Comparison of ENCODE assay signal across 8 mouse cellular contexts in genomic region chr4:41390122-41390521, GRCm38 (mm10). TPM values are rescaled to one million over a fixed set of nuclear protein-coding genes. Genes with fewer than 3 reads are reported as not detected.
DNase-seq lines count a peak whose midpoint lies in the region; ATAC-seq and TF ChIP-seq lines count a peak whose summit lies in the region.

No protein-coding gene starts in this region.

- TF ChIP-seq POLR2A in spleen, adult 2 months (IDR thresholded peaks at IDR 0.05; ENCODE audit: low read depth, low read length): no peak

- H3K9ac ChIP-seq in kidney, embryonic 16.5 days (replicated peaks; ENCODE audit: low read length): no peak overlapping the region
- H3K9ac ChIP-seq in hindbrain, postnatal 0 days (replicated peaks; ENCODE audit: low read length): no peak overlapping the region
- H3K9ac ChIP-seq in midbrain, embryonic 11.5 days (ENCODE audit: low read length): no peak overlapping the region

- H3K4me2 ChIP-seq in kidney, embryonic 16.5 days (replicated peaks; ENCODE audit: low read depth, low read length): no peak overlapping the region
- H3K4me2 ChIP-seq in hindbrain, postnatal 0 days (ENCODE audit: low read depth, low read length): no peak overlapping the region
- no peak overlapping the region for H3K4me2 ChIP-seq in midbrain, embryonic 11.5 days

- H3K36me3 ChIP-seq in kidney, embryonic 16.5 days (ENCODE audit: insufficient read depth, low read length): peaks cover 57% of the 10 kb centered on the region
- peaks cover 44% of the 10 kb centered on the region for H3K36me3 ChIP-seq in hindbrain, postnatal 0 days (ENCODE audit: insufficient read depth, low read length)
- peaks cover 23% of the 10 kb centered on the region for H3K36me3 ChIP-seq in midbrain, embryonic 11.5 days (ENCODE audit: control insufficient read depth, insufficient read depth, low read length)
- peaks cover 28% of the 10 kb centered on the region for H3K36me3 ChIP-seq in spleen, adult 2 months (ENCODE audit: control insufficient read depth, insufficient read depth, low read length)

- peak; percentile 87 for DNase-seq in kidney, adult 18-20 months
- DNase-seq in cerebellum, adult 9-10 months: peak; percentile 86
- peak; percentile 61 to 91 for DNase-seq in frontal cortex, adult 2 months (ENCODE audit: extremely low spot score in 1 of 2, low spot score in 1 of 2)
- DNase-seq in hindbrain, postnatal 0 days (ENCODE audit: low spot score): peak; percentile 93
- DNase-seq in left cerebral cortex, postnatal 10 days (ENCODE audit: extremely low spot score in 1 of 2, low spot score in 2 of 2): peak; percentile 78 to 84
- peak; percentile 97 for DNase-seq in midbrain, embryonic 11.5 days (ENCODE audit: low spot score, missing footprints)
- DNase-seq in spleen, adult 2 months (ENCODE audit: low read depth in 1 of 2, low spot score in 2 of 2): peak; percentile 31 to 73

- TF ChIP-seq CTCF in hindbrain, postnatal 0 days (IDR thresholded peaks at IDR 0.05; ENCODE audit: low read depth): peak; percentile 93
- peak; percentile 81; the same call in 1 of the 2 replicates for TF ChIP-seq CTCF in spleen, adult 2 months (IDR thresholded peaks at IDR 0.05; ENCODE audit: extremely low read depth, insufficient read depth, insufficient read length, insufficient replicate concordance)

- no peak overlapping the region for H3K4me3 ChIP-seq in kidney, embryonic 16.5 days (ENCODE audit: low read length)
- no peak overlapping the region for H3K4me3 ChIP-seq in hindbrain, postnatal 0 days (ENCODE audit: low read length)
- no peak overlapping the region for H3K4me3 ChIP-seq in midbrain, embryonic 11.5 days (ENCODE audit: low read depth, low read length)
- H3K4me3 ChIP-seq in spleen, adult 2 months (ENCODE audit: extremely low read depth, insufficient read depth, insufficient read length): no peak overlapping the region

- no peaks in the 10 kb centered on the region for H3K4me1 ChIP-seq in kidney, embryonic 16.5 days (ENCODE audit: insufficient read depth, low read length)
- no peaks in the 10 kb centered on the region for H3K4me1 ChIP-seq in hindbrain, postnatal 0 days (ENCODE audit: insufficient read depth, low read length)
- H3K4me1 ChIP-seq in midbrain, embryonic 11.5 days (ENCODE audit: control insufficient read depth, insufficient read depth, low read length): no peaks in the 10 kb centered on the region
- no peaks in the 10 kb centered on the region for H3K4me1 ChIP-seq in spleen, adult 2 months (ENCODE audit: control insufficient read depth, insufficient read depth, insufficient read length)

- no peaks in the 10 kb centered on the region for H3K27me3 ChIP-seq in kidney, embryonic 16.5 days (ENCODE audit: insufficient read depth, low read length)
- H3K27me3 ChIP-seq in hindbrain, postnatal 0 days (ENCODE audit: insufficient read depth, low read length): no peaks in the 10 kb centered on the region
- H3K27me3 ChIP-seq in midbrain, embryonic 11.5 days (ENCODE audit: control insufficient read depth, insufficient read depth, low read length): no peaks in the 10 kb centered on the region
- no peaks in the 10 kb centered on the region for H3K27me3 ChIP-seq in spleen, adult 2 months (ENCODE audit: control insufficient read depth, insufficient read depth, low read length)

- intact Hi-C loops in left cerebral cortex, postnatal 10 days (cut with DNase I): loop anchor here (5.0 kb wide), 1 partner anchor 98 kb away; no protein-coding TSS in a partner anchor

- WGBS in kidney, embryonic 16.5 days: 30% methylated on average over 3 of the region's 3 CpGs
- WGBS in hindbrain, postnatal 0 days: 32% methylated on average over 3 of the region's 3 CpGs
- 29% methylated on average over 3 of the region's 3 CpGs for WGBS in midbrain, embryonic 11.5 days
- 23% methylated on average over 3 of the region's 3 CpGs for WGBS in spleen, adult 2 months

- no peaks in the 10 kb centered on the region for H3K9me3 ChIP-seq in kidney, embryonic 16.5 days (ENCODE audit: low read length)
- H3K9me3 ChIP-seq in hindbrain, postnatal 0 days (ENCODE audit: low read length): no peaks in the 10 kb centered on the region
- H3K9me3 ChIP-seq in midbrain, embryonic 11.5 days (ENCODE audit: control insufficient read depth, low read length): no peaks in the 10 kb centered on the region

- ATAC-seq in kidney, embryonic 16.5 days (ENCODE audit: low FRiP score, low TSS enrichment): no peak
- peak; percentile 74 for ATAC-seq in hindbrain, postnatal 0 days
- peak; percentile 52; the same call in 1 of the 2 replicates for ATAC-seq in midbrain, embryonic 11.5 days (ENCODE audit: low FRiP score)

- no peak overlapping the region for H3K27ac ChIP-seq in kidney, embryonic 16.5 days (ENCODE audit: low read length)
- no peak overlapping the region for H3K27ac ChIP-seq in hindbrain, postnatal 0 days
- no peak overlapping the region for H3K27ac ChIP-seq in midbrain, embryonic 11.5 days (ENCODE audit: low read depth, low read length)
- H3K27ac ChIP-seq in spleen, adult 2 months (ENCODE audit: insufficient read depth, low read length): no peak overlapping the region

RNA-seq across cellular contexts. Expression of gene Ubap1, which starts 41.3 kb away (rescaled TPM):
- 59.9 and 62.7 TPM in 2 replicates for polyA plus RNA-seq in kidney, embryonic 16.5 days (2015; fragmentation: Nextera tagmentation; extraction: Ambion mirVana)
- 46.7 and 54.4 TPM in 2 replicates for polyA plus RNA-seq in frontal cortex, adult 2 months (2012; rRNA removed)
- total RNA-seq in hindbrain, postnatal 0 days (2014; rRNA removed): 31.1 TPM in 2 replicates
- 54.8 and 57.6 TPM in 2 replicates for polyA plus RNA-seq in hindbrain, postnatal 0 days (2015; fragmentation: Nextera tagmentation; extraction: Ambion mirVana)
- total RNA-seq in left cerebral cortex, postnatal 10 days (2021): 10 to 100 TPM; 41.6 to 42.7 TPM
- polyA plus RNA-seq in midbrain, embryonic 11.5 days (2014; fragmentation: Nextera tagmentation; extraction: Ambion mirVana): 98.0 and 99.5 TPM in 2 replicates
- polyA plus RNA-seq in spleen, adult 2 months (2012; rRNA removed): 13.3 and 18.5 TPM in 2 replicates
